Mouse (Mus musculus) heart, embryonic 11.5 days (tissue): ENCODE data around the gene Ptma. TPM values are rescaled to one million over a fixed set of nuclear protein-coding genes. Genes with fewer than 3 reads are reported as not detected.
A peak's percentile ranks its signal among the peaks of the same experiment; 100 is the strongest.

ENCODE experiments used
- ATAC-seq: fragments of 200-750 bp; cut with Nextera tagmentation; replicated peaks from 2 replicates; pipeline ENCODE4 v1.8.0; 2017; ENCODE audit warnings: moderate library complexity; ENCODE audit not compliant: insufficient number of reproducible peaks, low FRiP score, low TSS enrichment
- H3K27ac ChIP-seq: fragments of 300-500 bp; sonication (generic); 2 replicates; pipeline ENCODE4 v1.5.1; 2014; ENCODE audit warnings: mild to moderate bottlenecking, low read depth, low read length
- H3K27me3 ChIP-seq: fragments of 300-500 bp; sonication (generic); 2 replicates; pipeline ENCODE4 v1.6.1; 2014; ENCODE audit warnings: mild to moderate bottlenecking, low read length, mixed read lengths; ENCODE audit not compliant: control insufficient read depth, insufficient read depth
- H3K36me3 ChIP-seq: fragments of 300-500 bp; sonication (generic); 2 replicates; pipeline ENCODE4 v1.6.1; 2014; ENCODE audit warnings: mild to moderate bottlenecking, low read length, moderate library complexity, mixed read lengths; ENCODE audit not compliant: control insufficient read depth, insufficient read depth
- H3K4me1 ChIP-seq: fragments of 300-500 bp; sonication (generic); 2 replicates; pipeline ENCODE4 v1.6.1; 2014; ENCODE audit warnings: low read length; ENCODE audit not compliant: control insufficient read depth, insufficient read depth
- H3K4me2 ChIP-seq: fragments of 300-500 bp; sonication (generic); 2 replicates; pipeline ENCODE4 v1.6.1; 2014; ENCODE audit warnings: mild to moderate bottlenecking, moderate library complexity
- H3K4me3 ChIP-seq: fragments of 300-500 bp; sonication (generic); 2 replicates; pipeline ENCODE4 v1.5.1; 2014; ENCODE audit warnings: low read depth, low read length
- H3K9ac ChIP-seq: fragments of 300-500 bp; sonication (generic); 2 replicates; pipeline ENCODE4 v1.6.1; 2014; ENCODE audit warnings: mild to moderate bottlenecking, low read depth, low read length, moderate library complexity
- H3K9me3 ChIP-seq: fragments of 300-500 bp; sonication (generic); replicated peaks from 2 replicates; pipeline ENCODE4 v1.6.1; 2016; ENCODE audit warnings: low read length; ENCODE audit not compliant: control insufficient read depth
- WGBS: fragments of 180-500 bp; shearing (Covaris S2); extraction: QIAGEN DNeasy Blood & Tissue Kit; methylation state at CpG from one replicate; pipeline ENCODE4 v1.1.7; 2014; ENCODE audit not compliant: insufficient replicate concordance; 5-methylcytosine and 5-hydroxymethylcytosine counted together
- polyA plus RNA-seq: library from polyadenylated mRNA; unstranded; fragments of >200 nt; fragmentation: Nextera tagmentation; extraction: Ambion mirVana; gene quantifications from 2 replicates; pipeline ENCODE4 v1.2.1, GENCODE M21; 2014

The Ptma gene
- polyA plus RNA-seq, 1 experiment from 2014 or later, result 1,343 TPM

DNA sequence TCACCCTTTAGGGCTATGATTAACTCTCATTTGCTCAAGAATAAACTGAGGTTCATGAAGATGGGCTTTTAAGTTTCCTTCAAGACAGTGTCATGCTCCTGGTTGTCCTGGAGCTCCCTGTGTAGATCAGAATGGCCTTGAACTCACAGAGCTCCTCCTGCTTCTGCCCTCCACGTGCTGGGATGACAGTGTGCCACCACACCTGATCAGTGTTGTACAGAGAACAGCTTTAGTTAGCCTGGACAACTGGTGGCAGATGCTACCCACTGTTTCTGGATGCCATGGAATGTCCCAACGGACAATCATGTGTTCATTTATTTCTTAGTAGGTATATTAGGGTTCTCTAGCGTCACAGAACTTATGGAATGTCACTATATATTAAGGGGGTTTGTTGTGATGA is 9.4 kb upstream of the Ptma start:
- H3K4me1 ChIP-seq, result peaks cover 2% of the 10 kb centered on the region; the same call in 1 of the 2 replicates
- H3K4me2 ChIP-seq, result no peak overlapping the region
- H3K9ac ChIP-seq, result no peak overlapping the region
- H3K27ac ChIP-seq, result no peak overlapping the region
- H3K36me3 ChIP-seq, result no peaks in the 10 kb centered on the region
- H3K27me3 ChIP-seq, result no peaks in the 10 kb centered on the region
- no peak overlapping the region for H3K4me3 ChIP-seq
- H3K9me3 ChIP-seq, result no peaks in the 10 kb centered on the region
- ATAC-seq, result no peak
- WGBS, result 65% methylated on average over 3 of the region's 3 CpGs

DNA sequence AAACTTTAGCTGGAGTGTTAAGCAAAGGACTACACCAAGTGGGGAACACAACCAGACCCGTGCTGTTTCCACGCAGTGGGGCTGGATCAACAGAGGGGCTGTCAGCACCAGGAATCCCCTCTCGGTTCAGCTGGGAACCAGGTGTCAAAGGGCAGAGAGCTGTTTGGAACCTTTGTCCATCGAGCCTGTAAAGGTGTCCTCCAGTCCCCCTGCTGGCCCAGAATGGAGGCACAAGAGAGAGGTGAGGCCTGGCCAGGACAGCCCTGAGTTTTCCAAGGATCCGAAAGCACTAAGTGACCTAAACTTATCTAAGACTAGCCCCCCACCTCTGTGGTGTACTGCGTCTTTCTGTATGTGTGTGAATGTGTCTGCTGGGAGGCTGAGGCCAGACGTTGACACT is 6.2 kb upstream of the Ptma start:
- H3K4me2 ChIP-seq, result no peak overlapping the region

DNA sequence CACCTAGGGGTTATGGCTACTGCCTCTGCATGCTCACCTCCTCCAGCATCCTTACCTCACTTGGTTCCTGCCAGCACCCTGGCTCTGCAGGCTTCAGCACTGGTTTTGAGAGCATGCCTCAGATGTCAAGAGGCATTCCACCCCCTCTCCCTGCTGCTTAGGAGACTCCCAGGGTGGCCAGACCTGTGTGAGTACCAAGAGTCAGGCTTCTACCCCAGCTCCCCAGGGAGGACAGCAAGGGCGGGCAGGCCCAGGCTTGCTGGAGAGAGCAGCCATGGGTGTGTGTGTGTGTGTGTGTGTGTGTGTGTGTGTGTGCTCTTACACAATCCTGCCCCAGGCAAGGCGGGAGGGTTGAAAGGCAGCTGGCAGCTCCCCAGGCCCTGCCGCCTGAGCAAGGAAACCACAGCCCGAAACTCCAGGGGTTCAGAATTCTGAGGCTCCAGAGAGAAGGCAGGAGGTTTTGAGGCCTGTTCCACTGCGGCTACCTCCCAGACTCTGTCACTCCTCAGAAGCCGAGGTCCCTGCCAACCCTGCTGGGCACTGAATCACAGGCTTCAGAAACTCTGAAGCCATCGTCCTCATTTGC is 4.1 kb upstream of the Ptma start:
- Histone ChIP-seq H3K36me3 (no peaks in the 10 kb centered on the region), H3K27me3 (no peaks in the 10 kb centered on the region), H3K4me1 (peaks cover 15% of the 10 kb centered on the region; the same call in 1 of the 2 replicates), H3K4me3 (no peak overlapping the region), H3K9me3 (no peaks in the 10 kb centered on the region), H3K9ac (peak overlapping the region; percentile 24; the same call in 1 of the 2 replicates), H3K27ac (no peak overlapping the region; the same call in 1 of the 2 replicates), H3K4me2 (no peak overlapping the region)
- WGBS, result 64% methylated on average over 7 of the region's 7 CpGs
- no peak for ATAC-seq

More for the DNA sequence above, 6.2 kb upstream of the Ptma start:
- H3K4me3 ChIP-seq, result no peak overlapping the region
- H3K9me3 ChIP-seq, result no peaks in the 10 kb centered on the region
- H3K27ac ChIP-seq, result no peak overlapping the region
- no peak for ATAC-seq
- WGBS, result 27% methylated on average over 7 of the region's 7 CpGs
- no peaks in the 10 kb centered on the region for H3K27me3 ChIP-seq
- H3K4me1 ChIP-seq, result peaks cover 12% of the 10 kb centered on the region; the same call in 1 of the 2 replicates
- H3K36me3 ChIP-seq, result no peaks in the 10 kb centered on the region
- no peak overlapping the region for H3K9ac ChIP-seq

DNA sequence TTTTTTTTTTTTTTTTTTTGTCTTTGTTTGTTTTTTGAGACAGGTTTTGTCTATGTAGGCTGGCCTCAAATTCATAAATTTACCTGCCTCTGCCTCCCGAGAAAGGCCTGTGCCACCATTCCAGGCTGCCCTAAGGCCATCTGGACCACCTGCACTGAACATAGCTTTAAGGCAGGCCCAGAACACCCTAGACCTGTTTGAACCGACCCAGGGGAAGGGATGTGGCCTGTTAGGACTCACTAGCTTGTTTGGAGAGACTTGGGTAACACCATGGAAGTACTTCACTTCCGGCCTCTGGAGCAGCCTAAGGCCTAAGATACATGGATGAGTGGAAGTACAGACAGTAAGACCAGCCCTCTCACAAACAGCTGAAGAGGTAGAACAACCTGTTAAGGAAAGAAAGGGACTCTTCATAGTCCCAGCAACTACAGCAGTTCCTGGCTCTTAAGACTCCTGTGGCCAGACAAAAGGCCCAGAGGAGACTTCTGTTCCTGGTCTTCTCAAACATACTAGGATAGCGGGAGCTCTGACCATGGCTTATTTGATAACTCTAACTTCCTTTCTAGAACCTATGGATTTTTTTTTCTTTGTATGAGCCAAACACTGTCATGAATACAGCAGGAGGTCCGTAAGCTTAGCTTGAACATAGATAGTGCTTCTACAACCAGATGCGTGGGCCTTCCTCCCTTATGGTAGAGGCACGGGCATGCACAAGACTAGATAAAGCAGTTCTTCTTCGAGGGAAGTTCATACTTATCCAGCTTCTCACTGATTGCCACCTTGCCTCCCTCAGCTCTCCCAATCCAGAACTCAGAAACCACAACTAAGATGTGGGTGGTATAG is 2.5 kb upstream of the Ptma start:
- WGBS, result 72% methylated on average over 8 of the region's 8 CpGs
- ATAC-seq, result no peak
- Histone ChIP-seq H3K4me3 (peak overlapping the region; percentile 100), H3K27me3 (no peaks in the 10 kb centered on the region), H3K9me3 (no peaks in the 10 kb centered on the region), H3K36me3 (peaks cover 3% of the 10 kb centered on the region; the same call in 1 of the 2 replicates), H3K4me1 (peaks cover 15% of the 10 kb centered on the region), H3K27ac (peak overlapping the region; percentile 99), H3K9ac (peak overlapping the region; percentile 100), H3K4me2 (peak overlapping the region; percentile 88)

DNA sequence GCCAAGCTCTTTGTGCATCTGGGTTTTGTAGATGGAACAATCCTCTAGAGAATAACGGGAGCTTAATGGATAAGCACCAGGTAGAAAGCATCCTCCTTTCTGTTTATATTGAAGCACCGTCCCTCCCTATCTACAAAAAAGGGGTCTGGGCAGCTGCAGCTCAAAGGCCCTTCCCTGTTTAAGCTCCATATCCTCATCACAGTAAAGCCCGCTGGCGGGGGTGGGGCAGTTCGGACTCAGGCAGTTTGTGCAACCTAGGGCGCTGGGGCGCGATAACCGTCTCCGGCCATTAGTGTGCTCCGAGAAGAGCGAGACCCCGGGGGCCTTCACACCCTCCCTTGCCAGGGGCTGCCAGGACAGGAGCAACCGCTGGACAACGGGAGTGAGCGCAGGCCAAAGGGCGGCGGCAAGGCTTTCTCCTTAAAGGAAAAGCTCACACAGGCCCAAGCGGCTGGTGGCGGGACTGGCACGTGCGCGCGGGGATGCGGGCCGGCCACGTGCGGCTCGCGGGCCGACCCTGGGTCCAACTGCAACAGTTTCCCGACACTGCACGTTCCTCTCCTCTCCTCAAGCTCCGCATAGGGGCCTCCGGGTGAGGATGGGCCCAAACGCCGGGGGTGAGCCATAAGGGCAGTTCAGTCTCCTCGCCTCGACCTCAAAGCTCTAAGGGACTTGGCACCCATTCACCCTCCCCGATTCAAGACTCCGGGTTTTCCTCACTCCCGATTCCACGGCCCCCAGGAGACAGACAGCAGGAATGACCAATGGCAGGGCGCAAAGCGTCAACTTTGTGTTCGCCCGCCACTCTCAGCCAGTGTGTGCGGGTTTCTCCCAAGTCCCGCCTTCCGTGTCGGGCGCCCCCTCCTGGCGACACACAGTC is 1.7 kb upstream of the Ptma start:
- H3K4me3 ChIP-seq, result peak overlapping the region; percentile 100
- peak overlapping the region; percentile 100 for H3K9ac ChIP-seq
- 3% methylated on average over 53 of the region's 53 CpGs for WGBS
- peaks cover 6% of the 10 kb centered on the region; the same call in 1 of the 2 replicates for H3K36me3 ChIP-seq
- no peaks in the 10 kb centered on the region for H3K9me3 ChIP-seq
- H3K4me2 ChIP-seq, result peak overlapping the region; percentile 88
- H3K4me1 ChIP-seq, result peaks cover 21% of the 10 kb centered on the region
- H3K27ac ChIP-seq, result peak overlapping the region; percentile 99
- H3K27me3 ChIP-seq, result no peaks in the 10 kb centered on the region
- ATAC-seq, result peak; percentile 77

DNA sequence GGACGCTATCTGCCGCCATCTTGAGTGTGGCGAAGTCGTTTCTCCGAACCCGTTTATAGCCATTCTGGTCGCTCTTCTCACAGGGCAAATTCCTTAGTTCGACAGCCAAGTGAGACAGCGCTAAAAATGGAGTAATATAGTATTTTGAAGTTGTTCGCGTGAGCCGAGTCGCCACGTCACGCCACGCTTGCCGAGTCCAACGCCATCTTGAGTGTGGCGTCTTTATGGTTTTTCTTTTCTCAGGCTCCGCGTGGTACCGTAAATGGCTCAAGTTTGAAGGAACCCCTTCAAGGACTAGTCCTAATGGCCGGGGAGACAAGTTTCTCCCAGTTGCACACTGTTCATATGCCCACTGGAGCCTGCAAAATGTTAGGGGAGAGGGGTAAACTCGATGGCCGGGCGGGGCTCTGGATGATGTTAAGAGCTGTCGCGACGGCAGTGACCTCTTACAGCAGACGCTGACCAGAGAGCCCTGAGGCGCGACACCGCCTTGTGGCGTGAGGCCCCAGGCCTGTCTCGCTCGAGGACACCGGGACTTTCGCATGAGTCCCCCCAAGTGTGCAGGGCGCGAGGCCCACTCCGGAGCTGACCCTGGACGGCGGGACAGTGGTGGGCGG is 919 bp upstream of the Ptma start:
- peak overlapping the region; percentile 99 for H3K27ac ChIP-seq
- ATAC-seq, result peak; percentile 5
- peak overlapping the region; percentile 100 for H3K4me3 ChIP-seq
- under 1% methylated on average over 43 of the region's 44 CpGs for WGBS
- peak overlapping the region; percentile 100 for H3K9ac ChIP-seq
- H3K4me2 ChIP-seq, result peak overlapping the region; percentile 88
- H3K36me3 ChIP-seq, result peaks cover 6% of the 10 kb centered on the region; the same call in 1 of the 2 replicates
- no peaks in the 10 kb centered on the region for H3K27me3 ChIP-seq
- no peaks in the 10 kb centered on the region for H3K9me3 ChIP-seq
- peaks cover 22% of the 10 kb centered on the region for H3K4me1 ChIP-seq

DNA sequence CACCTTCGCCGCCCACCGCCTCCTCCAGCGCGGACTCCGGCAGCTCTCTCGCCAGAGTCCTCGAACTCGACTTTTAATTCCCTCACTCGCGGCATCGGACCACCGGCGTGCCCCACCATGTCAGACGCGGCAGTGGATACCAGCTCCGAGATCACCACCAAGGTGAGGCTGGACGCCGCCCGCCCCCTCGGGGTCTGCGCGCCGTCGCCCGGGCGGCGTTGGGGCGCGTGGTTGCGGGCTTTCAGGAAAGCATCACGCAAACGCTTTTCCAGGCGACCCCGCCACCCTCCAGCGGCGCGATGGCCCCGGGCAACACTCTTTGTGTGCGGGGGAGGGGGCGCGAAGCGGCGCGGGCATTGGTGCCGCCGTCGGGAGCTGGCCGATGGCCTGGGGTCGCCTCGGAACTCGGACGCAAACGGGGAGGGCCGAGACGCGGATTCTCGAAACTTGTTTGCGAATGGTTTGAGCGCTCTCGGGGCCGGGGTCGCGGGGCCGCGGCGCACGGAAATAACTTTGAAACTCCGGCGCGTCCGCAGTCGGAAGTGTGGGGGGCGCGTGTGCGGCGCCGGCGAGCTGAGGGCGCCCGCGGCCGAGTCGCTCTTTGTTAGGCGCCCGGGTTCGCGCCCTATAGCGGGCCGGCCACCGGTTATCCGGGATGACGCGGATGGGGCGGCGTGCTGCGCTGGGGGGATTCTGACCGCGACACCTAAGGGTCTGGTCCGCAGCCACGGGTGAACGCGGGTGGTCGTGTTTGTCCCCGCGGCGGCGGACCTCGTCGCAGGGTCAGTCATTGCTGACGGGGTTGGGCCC is 468 bp downstream of the Ptma start:
- under 1% methylated on average over 92 of the region's 111 CpGs for WGBS
- Histone ChIP-seq H3K36me3 (peaks cover 6% of the 10 kb centered on the region; the same call in 1 of the 2 replicates), H3K9ac (peak overlapping the region; percentile 100), H3K9me3 (no peaks in the 10 kb centered on the region), H3K27ac (peak overlapping the region; percentile 99), H3K4me3 (peak overlapping the region; percentile 100), H3K4me1 (peaks cover 36% of the 10 kb centered on the region), H3K27me3 (no peaks in the 10 kb centered on the region), H3K4me2 (peak overlapping the region; percentile 90)
- no peak for ATAC-seq
